Mouse (Mus musculus) kidney, postnatal 4 days (tissue): ENCODE measurements around the gene Pdzd9.
A peak's percentile ranks its signal among the peaks of the same experiment; 100 is the strongest.
"Not testable (repeated sequence)": the region's sequence is repeated elsewhere in the genome, so short reads cannot be mapped to it uniquely, and the experiment has no call there.

Source experiments
- DNase-seq, 2 experiments: peaks; one replicate each; pipeline ENCODE4 v3.0.0; 2021; ENCODE audit warnings: mixed read lengths in 2 of 2

The Pdzd9 gene

GRCm38 (mm10) chr7:120670153-120670875 is at the start of gene Pdzd9:
TSS of gene Pdzd9 (minus strand) at chr7:120670343.
- DNase-seq, result peak; percentile 88 to 89

- DNase-seq, result no peak
Measured at GRCm38 (mm10) chr7:120717261-120717660, 47.1 kb upstream of the Pdzd9 start.

GRCm38 (mm10) chr7:120713951-120714350 is 43.8 kb upstream of the Pdzd9 start:
- not testable (repeated sequence) for DNase-seq

- DNase-seq, result no peak
Measured at GRCm38 (mm10) chr7:120713225-120713624, 43.1 kb upstream of the Pdzd9 start.

GRCm38 (mm10) chr7:120712071-120712470 is 41.9 kb upstream of the Pdzd9 start:
- DNase-seq, result no peak

GRCm38 (mm10) chr7:120703888-120704287 is 33.7 kb upstream of the Pdzd9 start:
- DNase-seq, result no peak

GRCm38 (mm10) chr7:120699586-120699985 is 29.4 kb upstream of the Pdzd9 start:
- DNase-seq, result no peak

- no peak for DNase-seq
Measured at GRCm38 (mm10) chr7:120696331-120696730, 26.2 kb upstream of the Pdzd9 start.

- no peak for DNase-seq
Measured at GRCm38 (mm10) chr7:120695641-120696040, 25.5 kb upstream of the Pdzd9 start.

- DNase-seq, result peak in 1 of 2 experiments; percentile 18
Measured at GRCm38 (mm10) chr7:120695196-120695595, 25.1 kb upstream of the Pdzd9 start.

GRCm38 (mm10) chr7:120693831-120694375 is 23.8 kb upstream of the Pdzd9 start:
- DNase-seq, result no peak

GRCm38 (mm10) chr7:120690634-120691033 is 20.5 kb upstream of the Pdzd9 start:
- DNase-seq, result peak in 1 of 2 experiments; percentile 27

GRCm38 (mm10) chr7:120685227-120685626 is 15.1 kb upstream of the Pdzd9 start:
- DNase-seq, result no peak

GRCm38 (mm10) chr7:120684731-120685161 is 14.6 kb upstream of the Pdzd9 start:
- DNase-seq, result peak in 1 of 2 experiments; percentile 9

- no peak for DNase-seq
Measured at GRCm38 (mm10) chr7:120682002-120682401, 11.9 kb upstream of the Pdzd9 start.

GRCm38 (mm10) chr7:120679023-120679422 is 8.9 kb upstream of the Pdzd9 start:
- no peak for DNase-seq

- DNase-seq, result peak; percentile 53 to 66
Measured at GRCm38 (mm10) chr7:120677764-120678531, 7.8 kb upstream of the Pdzd9 start.

- DNase-seq, result peak; percentile 86 to 90
Measured at GRCm38 (mm10) chr7:120677001-120677643, 7.0 kb upstream of the Pdzd9 start, which contains the start of gene Mosmo. TSS of gene Mosmo (plus strand) at chr7:120677618.

GRCm38 (mm10) chr7:120671271-120671670 is 1.1 kb upstream of the Pdzd9 start:
- DNase-seq, result no peak

GRCm38 (mm10) chr7:120662079-120662478 is 8.1 kb downstream of the Pdzd9 start:
- no peak for DNase-seq

GRCm38 (mm10) chr7:120647849-120648248 is 22.3 kb downstream of the Pdzd9 start:
- no peak for DNase-seq

- DNase-seq, result peak in 1 of 2 experiments; percentile 21
Measured at GRCm38 (mm10) chr7:120643217-120643616, 26.9 kb downstream of the Pdzd9 start.

GRCm38 (mm10) chr7:120635821-120636220 is 34.3 kb downstream of the Pdzd9 start:
- peak; percentile 11 to 16 for DNase-seq
